Mouse (Mus musculus): Measurements from ENCODE around the gene Ube4b.
A peak's percentile ranks its signal among the peaks of the same experiment; 100 is the strongest.
"Not testable (repeated sequence)": the region's sequence is repeated elsewhere in the genome, so short reads cannot be mapped to it uniquely, and the experiment has no call there.

The Ube4b gene

DNA sequence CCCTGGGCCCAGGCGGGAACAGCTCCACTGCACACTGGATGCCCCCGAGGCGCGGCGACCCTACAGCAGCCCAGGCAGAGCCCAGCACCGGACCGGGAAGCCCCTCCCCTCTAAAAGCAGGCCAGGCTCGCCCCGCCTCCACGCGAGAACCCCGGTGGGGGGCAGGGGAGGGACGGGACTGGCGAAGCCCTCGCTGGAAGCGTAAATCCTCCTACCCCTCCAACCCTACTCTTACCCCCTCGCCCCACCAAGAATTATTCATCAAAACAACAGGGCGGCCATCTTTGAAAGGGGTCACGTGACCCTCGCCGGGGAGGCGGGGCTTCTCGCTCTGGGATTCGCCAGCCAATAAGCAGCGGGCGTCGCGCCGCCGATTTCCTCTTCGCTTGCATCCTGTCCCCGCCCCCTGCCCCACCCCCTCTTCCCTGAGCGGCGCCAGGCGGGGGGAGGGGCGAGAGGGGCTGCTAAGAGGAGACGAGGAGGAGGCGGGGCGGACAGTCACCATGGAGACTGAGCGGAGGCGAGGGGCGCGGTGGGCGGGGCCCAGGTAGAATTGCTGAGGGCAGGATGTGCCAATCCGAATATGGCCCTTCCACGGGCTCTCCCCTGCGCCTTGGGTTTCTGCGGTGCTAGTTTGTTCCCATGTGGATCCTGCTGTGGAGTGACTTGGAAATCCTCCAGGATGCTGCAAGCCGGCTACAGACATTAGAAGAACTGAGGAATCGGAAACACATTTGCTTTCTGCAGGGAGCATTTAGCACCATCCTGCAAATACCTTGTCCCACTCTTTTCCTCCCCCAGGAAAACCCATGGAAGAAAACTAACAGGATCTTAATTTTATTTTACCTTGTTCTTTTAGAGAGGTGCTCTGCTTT, at the start of gene Ube4b:
TSS of gene Ube4b (minus strand) at position 425 of the 875 bp plus-strand sequence.
- peak; percentile 99 for DNase-seq (ENCODE audit: low read depth)

GRCm38 (mm10) chr4:149475096-149475495, 48.5 kb upstream of the Ube4b start:
- DNase-seq (ENCODE audit: low read depth) = no peak

GRCm38 (mm10) chr4:149469557-149469956, 43.0 kb upstream of the Ube4b start:
- peak; percentile 83 for DNase-seq (ENCODE audit: low read depth)

- no peak for DNase-seq (ENCODE audit: low read depth)
Measured at GRCm38 (mm10) chr4:149463435-149463950, 36.9 kb upstream of the Ube4b start.

GRCm38 (mm10) chr4:149462305-149462971, 35.9 kb upstream of the Ube4b start:
- DNase-seq (ENCODE audit: low read depth) = no peak

- DNase-seq (ENCODE audit: low read depth) = no peak
Measured at GRCm38 (mm10) chr4:149461579-149462304, 35.2 kb upstream of the Ube4b start.

GRCm38 (mm10) chr4:149460475-149460874, 33.9 kb upstream of the Ube4b start:
- DNase-seq (ENCODE audit: low read depth) = not testable (repeated sequence)

DNA sequence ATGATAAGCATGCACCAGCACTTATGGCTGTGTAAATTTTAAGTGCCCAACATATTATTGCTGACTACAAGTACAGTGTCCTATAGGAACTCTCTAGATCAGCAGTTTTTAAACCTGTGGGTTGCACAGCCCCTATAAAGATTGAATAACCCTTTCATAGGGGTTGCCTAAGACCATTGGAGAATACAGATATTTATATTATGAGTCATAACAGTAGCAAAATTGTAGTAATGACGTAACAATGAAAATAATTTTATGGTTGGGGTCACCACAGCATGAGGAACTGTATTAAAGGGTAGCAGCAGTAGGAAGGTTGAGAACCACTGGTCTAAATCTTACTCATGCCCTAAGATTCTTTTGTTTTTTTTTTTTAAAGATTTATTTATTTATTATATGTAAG, 32.9 kb upstream of the Ube4b start:
- no peak for DNase-seq (ENCODE audit: low read depth)

GRCm38 (mm10) chr4:149458526-149458925, 32.0 kb upstream of the Ube4b start:
- no peak for DNase-seq (ENCODE audit: low read depth)

DNA sequence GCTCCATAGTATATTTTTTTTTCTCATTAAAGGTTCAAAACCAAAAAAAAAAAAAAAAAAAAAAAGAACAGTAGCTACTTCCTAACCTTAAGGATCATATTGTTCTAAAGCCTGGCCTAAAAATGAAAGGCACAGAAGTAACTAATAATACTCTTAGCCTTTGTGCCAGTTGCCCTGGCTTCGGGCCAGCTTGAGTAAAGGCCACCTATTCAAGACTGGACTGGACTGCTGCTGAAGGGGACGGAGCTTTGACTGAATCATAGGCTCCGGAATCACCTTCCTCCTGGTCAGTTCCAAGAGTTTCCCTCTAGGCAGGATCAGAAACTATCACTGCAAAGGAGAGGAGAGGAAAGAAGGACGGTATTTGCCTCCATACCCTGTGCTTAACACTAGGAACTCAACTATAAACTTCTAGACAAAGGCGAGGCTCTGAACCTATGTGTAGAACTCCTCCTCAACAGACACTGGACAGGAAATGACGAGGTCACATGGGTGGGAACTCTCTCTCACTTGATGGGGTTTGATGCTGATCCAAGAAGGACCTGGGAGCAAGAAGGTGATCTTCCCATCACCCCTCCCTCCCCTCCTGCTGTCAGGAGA, 31.4 kb upstream of the Ube4b start:
- no peak for DNase-seq (ENCODE audit: low read depth)

GRCm38 (mm10) chr4:149457163-149457562, 30.6 kb upstream of the Ube4b start:
- not testable (repeated sequence) for DNase-seq (ENCODE audit: low read depth)

GRCm38 (mm10) chr4:149454879-149455278, 28.3 kb upstream of the Ube4b start, which contains the start of gene Rbp7:
TSS of gene Rbp7 (minus strand) at chr4:149454978.
- DNase-seq (ENCODE audit: low read depth) = no peak

GRCm38 (mm10) chr4:149454263-149454662, 27.7 kb upstream of the Ube4b start:
- no peak for DNase-seq (ENCODE audit: low read depth)

DNA sequence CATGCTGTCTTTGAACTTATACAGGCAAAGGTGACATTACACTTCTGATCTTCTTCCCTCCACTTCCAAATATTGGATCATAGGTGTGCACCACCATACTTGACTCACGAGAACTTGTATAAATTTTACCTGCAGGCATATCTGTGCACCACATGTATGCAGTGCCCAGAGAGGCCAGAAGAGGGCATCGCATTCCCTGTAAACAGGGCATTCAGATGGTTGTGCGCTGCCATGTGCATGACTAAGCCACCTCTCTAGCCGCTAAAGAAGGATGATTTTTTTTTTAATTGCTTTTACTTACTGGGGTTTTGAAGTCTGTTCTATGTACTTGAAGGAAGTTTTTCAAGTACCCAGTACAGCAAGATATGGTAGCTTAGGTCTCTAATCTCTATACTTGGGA, 27.1 kb upstream of the Ube4b start:
- peak; percentile 78 for DNase-seq (ENCODE audit: low read depth)

DNA sequence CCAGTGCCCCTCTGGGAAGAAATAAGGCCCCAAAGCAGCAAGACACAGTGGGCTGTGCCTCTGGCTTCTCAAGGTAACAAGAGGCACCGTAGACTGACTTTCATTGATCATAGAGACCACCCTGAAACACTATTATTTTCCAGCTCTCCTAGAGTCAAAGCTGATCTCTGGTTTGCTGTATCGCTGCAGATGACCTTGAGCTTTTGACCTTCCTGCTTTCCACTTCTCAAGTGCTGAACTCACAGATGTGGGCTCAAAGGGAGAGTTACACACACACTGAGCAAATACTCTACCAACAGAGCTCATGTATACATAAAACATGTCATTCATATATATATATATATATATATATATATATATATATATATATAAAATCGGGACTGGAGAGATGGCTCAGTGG, 24.1 kb upstream of the Ube4b start:
- no peak for DNase-seq (ENCODE audit: low read depth)

DNA sequence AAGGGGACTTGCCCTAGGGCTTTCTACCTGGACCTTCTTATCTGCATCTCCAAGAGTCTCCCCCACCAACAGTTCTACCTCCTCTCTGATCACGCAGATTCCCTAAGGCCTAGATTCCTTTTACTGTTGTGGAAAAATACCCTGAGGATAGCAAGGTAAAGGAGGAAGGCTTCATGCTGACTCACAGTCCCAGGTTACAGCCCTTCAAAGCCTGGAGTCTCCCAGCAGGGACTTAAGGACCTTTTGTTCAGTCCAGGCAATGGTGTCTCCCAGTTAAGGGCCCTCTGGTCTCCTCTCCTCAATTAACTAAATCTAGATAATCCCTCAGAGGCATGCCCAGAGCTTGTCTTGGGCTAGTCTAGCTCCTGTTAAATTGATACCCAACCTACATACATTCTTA, 19.8 kb upstream of the Ube4b start:
- DNase-seq (ENCODE audit: low read depth) = no peak

GRCm38 (mm10) chr4:149445868-149446267, 19.3 kb upstream of the Ube4b start:
- DNase-seq (ENCODE audit: low read depth) = peak; percentile 47

DNA sequence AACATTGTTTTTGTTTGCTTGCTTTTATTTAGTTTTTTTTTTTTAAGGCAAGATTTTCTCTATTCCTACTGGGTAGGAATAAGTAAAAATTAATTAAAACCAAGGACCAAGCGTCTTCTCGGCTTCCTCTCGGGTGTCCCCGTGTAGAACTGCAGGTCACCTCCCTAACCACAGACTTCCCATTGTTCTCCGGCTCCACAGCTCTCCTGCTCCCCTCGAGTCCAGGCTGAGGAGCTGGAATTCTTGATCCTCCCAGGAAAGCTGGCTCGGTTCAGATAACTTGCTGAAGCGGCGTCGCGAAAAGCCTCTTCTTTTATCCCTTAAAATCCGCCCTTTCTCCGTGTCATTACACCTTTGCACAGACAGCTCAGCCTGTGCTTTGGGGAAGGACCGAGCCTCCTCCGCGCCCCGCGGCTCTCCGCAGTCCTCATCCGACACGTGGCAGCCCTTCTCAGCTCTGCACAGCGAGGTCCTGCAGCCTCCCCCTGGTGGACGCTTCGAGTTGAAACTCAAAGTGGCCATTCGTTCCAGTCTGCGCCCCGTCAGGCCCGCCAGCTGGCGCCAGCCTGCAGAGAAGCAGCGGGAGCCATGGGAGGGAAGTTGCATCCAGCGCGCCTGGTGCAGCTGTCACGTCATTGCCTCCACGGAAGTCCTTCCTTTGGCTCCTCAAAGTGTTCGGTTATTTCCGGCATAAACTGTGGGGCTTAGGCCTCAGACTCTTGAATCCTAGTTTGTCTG, 18.6 kb upstream of the Ube4b start:
- peak; percentile 93 for DNase-seq (ENCODE audit: low read depth)

- no peak for DNase-seq (ENCODE audit: low read depth)
Measured at GRCm38 (mm10) chr4:149444465-149444864, 17.9 kb upstream of the Ube4b start.

DNA sequence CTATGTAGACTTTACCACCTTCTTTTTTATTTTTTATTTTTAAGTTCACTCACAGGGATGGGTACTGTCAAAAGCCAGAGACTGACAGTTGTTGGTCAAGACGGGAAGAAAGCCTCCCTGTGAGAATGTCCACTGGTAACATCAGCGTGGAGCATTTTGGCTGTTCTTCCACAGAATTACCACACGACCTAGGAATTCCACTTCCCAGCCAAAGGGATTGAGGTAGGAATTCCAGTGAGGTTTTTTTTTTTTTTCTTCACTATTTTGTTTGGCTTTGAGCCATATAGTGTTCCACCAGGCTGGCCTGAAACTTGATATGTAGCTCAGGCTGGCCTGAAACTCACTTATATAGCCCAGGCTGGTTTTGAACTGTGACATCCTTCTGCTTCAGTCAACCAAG, 15.9 kb upstream of the Ube4b start:
- no peak for DNase-seq (ENCODE audit: low read depth)

GRCm38 (mm10) chr4:149440576-149440975, 14.0 kb upstream of the Ube4b start:
- DNase-seq (ENCODE audit: low read depth) = no peak

Data from induced T-regulatory cell, adult 2 months (primary cell).